Mouse (Mus musculus) right cerebral cortex, adult 2 months (tissue): ENCODE data around the gene Itga4.

ENCODE experiments used
- DNase-seq, 2 experiments: peaks; one replicate each; pipeline ENCODE4 v3.0.0; 2021 to 2022; ENCODE audit warnings: low spot score in 2 of 2

Gene Itga4

DNA sequence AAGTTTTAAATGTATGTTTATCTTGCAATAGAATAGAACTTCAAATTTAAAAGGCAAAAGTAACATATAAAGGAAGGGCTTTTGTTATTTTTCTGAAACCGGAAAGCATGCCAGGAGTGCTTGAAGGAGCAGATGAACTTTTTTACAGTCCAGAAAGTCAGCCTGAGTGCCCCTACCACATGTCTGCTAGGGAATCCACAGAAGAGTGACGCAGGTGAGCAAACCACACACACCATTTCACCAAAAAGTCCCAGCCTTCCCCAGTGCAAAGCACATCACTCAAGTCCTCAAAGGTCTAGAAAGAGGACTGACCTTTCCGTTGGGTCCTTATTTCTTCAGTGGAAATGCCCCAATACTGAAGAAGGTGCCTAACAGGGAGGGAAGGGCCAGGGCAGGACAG, 11.3 kb downstream of the Itga4 start:
- no peak for DNase-seq

DNA sequence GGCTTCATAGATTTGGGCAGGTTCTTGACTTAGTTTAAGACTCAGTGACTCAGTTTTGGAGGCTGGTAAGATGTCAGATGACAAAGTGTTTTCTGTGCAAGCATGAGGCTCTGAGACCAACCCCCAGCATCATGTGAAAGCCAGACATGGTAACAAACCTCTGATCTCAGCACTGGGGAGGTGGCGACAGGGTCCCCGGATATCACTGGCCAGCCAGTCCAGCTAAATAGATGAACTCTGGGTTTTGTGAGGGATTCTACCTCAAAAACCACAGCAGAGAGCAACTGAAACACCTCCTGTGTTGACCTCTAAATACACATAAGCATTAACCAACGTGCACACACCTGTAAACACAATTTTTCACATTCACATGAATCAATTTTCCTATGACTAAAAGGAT, 12.0 kb downstream of the Itga4 start:
- DNase-seq, result no peak

DNA sequence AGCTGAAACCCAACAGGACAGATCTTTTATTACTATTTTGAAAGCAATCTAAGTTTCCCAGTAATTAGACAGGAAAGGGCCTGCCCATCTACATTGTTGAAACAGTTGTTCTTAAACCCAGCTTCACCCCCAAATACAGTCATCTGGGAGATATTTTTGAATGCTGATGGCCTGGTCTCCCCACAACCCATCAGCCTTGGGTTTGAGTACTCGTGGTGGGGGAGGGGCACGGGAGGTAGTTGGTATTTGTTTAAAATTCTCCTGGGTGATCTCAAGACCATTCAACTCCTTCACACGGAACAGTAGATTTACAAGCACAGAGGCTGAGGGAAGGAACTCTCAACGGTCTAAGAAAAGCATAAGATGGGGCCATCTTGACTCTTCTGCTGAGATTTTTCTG, 13.6 kb downstream of the Itga4 start:
- DNase-seq, result no peak

DNA sequence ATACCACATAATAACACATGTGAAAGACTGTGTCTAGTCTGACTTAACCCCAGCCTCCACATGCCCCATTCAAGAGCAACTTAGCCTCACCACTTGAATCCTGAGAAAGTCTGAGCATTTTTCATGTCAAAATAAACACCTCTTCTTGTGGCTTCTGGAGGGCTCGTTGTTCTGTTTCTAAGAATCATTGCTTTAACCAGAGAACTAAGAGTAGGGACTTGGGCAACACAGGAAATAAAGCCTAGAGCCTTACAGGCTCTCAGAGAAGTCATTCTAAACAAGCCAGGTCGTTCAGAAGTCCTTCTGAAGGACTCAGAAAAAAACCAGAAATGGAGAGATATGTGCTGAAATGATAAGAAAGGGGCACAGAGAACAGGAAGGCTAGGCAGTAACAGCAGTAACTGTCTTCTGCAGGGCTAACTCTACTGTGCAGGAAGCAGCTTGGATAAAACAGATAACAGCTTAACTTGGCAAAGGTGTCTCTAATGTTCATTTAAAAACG, 14.9 kb downstream of the Itga4 start:
- DNase-seq, result no peak

DNA sequence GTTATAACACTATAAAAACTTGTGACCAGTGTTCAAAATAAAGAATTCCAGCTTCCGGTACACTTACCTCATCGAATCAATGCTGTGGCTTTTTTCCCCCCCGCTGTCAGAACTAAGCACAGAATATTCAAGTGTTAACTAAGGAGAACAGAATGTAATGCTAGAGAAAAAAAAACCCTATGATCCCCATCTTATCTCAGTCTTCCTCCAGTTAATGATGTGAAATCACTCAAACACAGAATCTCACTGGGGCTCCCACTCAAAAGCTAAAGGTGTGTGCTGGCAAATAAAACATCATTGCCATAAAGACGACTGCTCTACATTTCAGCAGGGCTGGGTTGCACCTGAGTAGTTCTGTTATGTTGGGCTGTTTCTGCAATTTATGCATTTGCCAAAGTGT, 16.6 kb downstream of the Itga4 start:
- no peak for DNase-seq

DNA sequence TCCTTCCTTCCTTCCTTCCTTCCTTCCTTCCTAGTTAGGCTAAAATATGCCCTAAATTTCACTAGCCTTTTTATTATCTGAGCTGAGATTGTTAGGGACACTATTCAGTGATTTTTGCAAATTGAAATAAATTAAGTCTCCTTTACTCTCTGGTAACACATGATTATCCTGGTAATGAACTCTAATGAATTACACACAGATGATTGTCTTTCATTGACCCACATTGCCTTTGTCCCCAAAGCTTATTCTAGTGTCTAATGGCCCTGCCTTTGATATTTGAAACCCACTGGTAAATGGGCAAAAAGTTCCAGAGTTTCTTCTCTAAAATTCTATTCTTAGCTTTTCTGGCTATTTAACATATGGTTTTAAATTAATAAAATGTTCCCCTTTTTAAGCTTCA, 23.4 kb downstream of the Itga4 start:
- no peak for DNase-seq

DNA sequence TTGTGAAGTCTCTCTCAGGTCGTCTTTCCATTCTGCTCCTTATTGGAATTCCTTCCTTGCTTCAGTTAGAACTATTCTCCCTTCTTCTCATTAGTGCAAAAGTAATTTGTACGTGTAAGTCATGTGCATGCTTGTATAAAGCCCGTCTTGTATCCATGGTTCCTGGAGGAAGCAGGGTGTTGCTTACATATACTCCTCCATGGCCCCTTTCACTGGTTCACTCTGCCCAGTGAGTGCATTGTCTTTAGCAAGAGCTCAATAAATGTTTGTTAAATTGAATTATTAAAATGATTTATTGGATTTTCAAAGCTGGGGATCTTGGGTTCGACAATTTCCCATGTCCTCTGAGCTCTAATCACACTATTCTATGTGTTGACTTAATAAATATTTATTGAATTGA, 29.0 kb downstream of the Itga4 start:
- DNase-seq, result no peak

DNA sequence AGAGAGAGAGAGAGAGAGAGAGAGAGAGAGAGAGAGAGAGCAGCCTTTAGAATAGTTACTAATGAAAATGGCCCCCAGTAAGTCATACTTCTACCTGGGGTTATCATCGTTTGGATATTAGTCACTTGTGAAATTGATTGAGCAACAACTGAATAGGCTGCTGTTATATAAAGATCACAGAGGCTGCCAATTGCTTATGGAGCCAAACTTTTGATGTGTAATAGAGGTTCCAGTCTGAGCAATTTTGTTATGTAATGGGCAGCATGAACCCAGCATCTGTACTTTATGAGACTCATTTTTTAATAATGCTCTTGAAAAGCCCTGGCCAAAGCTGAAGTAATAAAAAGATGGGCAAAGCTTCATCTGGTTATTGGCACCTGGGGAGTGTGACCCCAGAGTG, 34.9 kb downstream of the Itga4 start:
- no peak for DNase-seq

DNA sequence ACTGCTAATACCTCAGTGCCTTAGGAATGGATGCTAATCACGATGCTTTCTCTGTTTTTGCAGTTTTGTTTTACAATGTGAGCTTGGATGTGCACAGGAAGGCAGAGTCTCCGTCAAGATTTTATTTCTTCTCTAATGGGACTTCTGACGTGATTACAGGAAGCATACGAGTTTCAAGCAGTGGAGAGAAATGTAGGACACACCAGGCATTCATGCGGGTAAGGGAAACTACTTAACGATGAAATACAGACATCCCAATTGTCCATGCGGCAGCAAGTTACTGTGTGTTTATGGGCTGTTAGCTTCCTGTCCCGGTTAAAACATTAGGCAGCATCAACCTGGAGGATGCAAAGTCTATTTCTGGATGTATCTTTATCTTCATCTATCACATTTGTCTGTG, 36.7 kb downstream of the Itga4 start:
- no peak for DNase-seq

DNA sequence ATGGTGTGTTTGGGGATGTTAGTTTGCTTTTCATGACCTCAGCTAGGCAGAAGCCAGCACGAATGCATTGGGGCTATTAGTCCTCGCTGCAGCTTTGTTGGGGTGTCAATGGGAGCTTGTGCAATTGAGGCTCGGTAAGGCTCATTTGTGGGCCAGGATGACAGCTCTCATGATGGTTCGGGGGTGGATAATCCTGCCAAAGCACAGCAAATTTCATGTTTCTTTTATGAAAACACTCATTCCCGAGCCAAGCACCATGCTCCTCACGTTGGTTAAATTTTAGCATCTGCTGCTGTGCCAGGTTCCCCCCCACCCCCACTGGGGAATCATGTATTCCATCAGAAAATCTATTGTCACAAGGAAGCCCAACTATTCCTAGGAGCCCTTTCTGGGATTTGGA, 37.2 kb downstream of the Itga4 start:
- peak; percentile 15 to 23 for DNase-seq

DNA sequence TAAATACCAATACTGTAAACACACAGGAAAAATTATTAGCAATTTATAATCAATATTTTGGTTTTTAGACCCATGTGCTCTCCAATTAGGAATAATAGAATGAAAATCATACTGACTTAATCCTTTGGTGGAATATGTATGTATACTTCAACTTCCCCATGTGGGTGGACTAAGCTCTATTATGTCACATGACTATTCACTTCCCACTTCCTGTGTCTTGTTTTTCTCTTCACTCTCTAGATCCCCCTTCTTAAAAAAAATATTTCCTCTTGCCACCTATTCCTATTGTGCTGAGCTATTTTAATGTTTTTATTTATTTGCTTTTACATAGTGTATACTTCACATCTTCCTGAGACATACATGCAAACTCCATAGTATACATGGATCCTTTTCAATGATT, 47.2 kb downstream of the Itga4 start:
- DNase-seq, result no peak

DNA sequence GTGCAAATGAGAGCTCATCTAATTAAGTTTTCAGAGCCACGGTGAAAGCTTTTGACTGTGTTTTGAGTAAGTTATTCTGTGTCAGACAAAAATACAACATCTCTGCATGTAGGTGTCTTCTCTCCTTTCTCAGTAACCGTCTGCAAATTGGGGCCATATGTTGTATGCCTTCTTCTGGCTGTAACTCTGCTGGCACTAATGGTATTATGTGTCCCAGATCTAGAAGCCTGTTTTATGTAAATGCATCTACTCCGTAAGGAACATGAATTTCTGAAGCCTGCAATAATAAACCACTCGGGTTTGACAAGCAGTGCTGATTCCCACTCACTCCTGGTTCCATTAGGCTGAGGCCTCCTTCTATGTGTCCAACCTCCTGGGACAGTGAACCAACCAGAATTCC, 52.3 kb downstream of the Itga4 start:
- peak; percentile 27 to 38 for DNase-seq

DNA sequence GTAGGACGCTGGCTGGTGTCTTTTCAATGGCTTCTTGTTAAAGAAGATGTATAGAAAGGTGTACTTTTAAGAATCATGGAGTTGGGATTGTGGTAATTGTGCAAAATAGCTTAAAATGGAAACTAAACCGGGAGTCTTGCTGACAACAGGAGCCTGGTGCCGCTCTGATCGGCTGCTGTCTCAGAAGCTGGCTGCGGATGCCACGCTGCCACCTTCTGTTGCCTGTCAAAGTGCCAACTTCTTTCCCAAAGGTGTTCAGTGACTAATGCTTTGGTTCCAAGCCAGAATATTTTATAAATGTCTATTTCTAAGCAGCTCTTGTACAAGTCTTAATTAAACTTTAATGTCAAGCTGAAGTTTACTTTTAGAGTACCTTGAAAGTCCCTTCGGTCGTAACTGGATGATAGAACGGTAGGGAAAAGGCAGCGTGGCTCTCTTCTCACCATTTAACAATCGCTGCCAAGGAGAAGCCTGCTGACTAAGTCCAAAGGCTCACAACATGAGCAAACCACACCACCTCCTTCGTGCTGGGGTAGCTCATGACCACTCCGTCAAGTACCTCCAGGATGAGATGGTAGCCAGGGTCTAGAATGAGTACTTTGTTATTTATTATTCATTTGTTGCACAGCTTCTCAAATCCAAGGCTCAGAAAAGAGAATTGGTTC, 54.4 kb downstream of the Itga4 start:
- peak; percentile 47 to 63 for DNase-seq

DNA sequence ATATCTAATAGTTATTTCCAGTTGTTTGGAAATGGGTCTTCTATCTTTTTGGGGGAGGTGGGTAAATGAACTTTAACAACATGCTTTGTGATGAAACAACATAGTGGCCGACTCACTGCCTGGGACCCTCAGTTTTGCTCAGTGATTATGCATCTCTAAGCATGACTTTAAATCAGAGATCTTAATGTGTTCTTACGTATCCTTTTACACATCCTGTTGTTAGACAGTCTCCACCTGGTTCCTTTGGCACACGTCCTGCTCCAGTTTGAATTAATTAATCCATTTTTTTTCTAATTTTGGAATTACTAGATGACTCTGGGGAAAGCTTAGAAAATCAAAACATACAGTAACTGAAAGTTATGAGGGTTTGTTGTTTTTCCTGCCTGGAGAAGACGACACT, 57.3 kb downstream of the Itga4 start:
- no peak for DNase-seq

DNA sequence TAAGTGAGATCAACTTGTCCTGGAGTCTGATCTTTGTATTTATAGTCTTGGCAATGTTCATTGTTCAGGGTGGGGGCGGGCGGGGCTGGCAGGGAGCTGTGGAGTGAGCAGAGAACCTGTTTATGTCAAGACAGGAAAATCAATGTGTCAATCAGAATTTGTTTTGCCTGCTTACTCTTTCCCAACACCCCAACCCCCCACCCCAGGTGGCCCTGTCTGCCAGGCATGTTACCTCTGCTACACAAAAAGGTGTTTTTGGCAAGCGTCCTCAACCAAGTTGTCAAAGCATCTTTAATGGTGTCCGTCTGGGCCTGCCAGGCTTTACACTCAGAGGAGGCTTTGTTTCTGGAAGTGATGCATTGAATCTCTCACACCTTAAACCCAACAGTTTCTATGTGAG, 59.9 kb downstream of the Itga4 start:
- no peak for DNase-seq

DNA sequence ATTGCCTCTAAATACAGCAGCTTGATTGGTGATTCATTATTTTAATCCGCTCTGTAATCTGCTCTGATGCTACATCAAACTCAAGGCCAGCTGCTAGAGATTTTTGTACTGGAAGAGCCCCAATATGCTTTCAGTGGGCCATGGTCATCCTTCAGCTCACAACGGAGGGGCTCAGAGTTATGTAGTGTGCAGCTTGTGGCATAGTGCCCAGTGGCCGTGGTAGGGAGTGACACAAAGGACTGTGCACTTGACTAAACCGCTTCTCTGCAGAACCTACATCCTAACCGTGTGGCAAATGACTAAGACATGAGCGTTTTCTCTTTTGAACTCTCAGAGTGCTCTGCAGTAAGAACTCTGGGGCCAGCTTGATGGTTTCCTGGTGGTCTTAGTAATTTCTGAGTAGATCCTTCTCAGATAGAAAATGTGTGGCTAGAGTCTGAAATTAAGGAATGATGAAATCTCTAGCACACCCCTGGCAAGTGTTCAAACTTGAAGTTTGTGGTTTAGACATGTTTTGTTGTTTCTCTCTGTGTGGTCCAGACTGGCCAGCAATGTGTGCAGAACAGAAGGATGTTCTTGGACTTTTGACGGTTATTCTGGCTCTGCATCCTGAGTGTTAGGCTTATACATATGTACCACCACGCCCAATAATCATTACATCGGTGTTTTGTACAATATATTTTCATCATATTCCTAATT, 61.1 kb downstream of the Itga4 start:
- no peak for DNase-seq

DNA sequence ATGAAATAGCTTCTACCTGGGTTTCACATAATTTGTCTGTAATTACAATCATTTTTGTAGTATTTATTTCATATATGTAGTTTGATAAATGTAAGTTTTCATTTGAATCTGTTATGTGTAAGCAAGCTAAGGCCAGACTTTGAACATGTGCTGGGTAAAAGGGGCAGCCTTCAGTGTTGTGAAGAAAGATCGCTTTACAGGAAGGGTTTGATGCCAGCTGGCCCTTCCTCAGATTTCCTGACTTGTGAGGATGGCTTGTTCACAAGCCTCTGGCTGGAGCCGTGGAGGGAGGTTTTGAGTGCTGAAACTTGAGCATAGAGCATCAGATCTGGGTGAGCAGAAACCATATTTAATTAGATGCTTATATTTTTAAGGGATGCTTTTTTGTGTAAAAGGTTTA, 72.9 kb downstream of the Itga4 start:
- DNase-seq, result no peak

DNA sequence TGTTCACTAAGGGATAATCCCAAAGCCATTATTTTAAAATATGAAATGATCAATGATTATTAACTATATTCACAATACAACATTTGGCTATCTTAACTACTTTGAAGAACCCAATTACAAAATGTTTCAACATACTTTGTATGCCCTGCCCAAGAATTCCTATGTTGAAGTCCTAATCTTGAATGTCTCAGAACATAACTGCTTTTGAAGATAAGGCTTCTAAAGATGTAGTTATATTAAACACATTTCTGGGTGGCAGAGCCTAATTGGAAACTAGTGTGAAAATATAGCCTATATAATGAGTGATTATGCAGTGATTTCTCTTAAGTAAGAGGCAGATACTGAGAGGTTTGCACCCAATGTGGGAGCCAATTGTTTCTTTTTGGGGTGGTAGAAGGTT, 79.4 kb downstream of the Itga4 start:
- DNase-seq, result no peak

DNA sequence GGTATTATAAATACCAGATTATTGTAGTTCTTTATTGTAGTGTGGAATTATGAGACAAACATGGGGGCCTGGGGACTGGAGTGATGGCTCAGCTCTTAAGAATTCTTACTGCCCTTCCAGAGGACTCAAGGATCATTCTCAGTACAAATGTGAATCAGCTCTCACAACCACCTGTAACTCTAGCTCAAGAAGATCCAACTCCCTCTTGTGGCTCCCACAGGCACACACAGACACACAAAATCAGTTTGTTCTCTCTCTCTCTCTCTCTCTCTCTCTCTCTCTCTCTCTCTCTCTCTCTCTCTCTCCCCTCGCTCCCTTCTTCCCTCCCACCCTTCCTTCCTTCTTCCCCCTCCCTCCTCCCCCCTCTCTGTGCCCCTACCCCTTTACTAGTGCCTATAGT, 80.9 kb downstream of the Itga4 start:
- no peak for DNase-seq

DNA sequence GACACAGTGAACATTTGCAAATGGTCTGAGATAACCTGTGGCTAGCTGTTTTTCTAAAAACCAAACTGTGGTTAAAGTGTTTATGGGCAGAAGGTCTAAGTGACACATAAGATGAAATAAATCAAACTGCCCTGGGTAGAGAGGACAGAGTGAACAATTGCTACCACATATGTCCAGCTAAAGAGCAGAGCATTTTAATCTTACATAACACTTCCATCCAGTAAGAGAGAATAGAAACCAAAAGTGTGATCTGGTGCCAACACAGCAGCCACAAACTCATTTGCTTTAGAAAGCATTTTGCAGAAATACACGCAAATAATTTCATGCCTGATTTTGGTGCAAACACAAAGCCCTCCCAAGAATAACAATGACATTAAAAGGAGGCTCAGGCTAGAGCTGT, 83.8 kb downstream of the Itga4 start:
- DNase-seq, result no peak

DNA sequence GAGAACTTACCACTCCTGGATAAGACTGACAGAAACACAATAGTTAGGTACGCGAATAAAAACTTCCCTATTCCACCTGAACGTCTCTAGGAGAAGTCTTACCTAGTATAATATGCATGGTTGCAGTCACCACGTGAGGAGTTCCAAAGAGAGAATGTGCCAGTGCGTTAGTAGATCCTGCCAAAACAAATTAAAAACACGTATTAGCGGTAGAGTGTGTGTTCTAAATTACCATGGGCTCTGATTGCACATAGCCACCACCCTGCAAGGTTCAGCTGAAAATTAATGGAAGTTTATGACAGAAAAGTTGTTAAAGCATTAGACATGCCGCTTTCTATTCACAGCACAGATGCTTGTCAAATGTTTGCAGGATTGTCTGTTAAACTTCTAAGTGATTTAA, 87.9 kb downstream of the Itga4 start:
- DNase-seq, result no peak

DNA sequence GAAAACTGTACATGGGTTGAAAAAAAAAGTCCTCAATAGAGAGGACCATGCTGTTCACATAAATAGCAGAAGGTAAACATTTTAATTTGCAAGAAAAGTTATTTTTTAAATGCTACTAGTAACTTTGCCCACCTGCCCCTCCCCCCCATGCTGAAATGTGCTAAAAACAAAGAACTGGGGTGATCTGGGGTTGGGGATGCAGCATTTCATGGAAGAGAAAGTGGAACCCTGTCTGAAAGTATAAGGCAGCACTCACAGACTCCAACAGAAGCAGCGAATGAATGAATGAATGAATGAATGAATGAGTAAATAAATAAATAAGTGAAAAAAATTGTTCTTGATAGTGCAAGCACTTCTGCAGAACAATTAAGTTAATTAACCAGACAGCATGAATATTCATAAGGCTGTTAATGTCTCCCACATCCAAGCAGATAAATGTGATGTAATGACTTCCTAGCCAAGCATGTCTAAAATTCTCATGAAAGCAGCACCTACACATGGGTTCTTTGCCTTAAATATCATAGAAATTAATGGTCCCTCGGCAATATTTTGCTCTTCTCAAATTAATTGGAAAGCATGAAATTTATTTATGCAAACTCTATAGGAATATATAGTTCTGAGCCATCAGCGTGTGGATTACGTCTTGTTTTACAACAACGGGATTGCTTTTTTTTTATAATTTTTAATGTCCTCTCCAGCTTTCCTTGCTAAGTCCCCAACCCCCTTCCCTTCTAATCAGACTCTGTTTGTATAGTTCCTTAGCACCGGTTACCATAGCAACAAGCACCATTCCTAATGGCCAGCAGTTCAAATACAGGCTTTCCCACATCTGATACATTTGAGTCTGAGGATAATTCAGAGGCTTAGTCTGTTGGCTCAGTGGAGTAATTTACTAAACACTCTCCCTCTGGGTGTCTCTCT, 96.2 kb downstream of the Itga4 start:
- no peak for DNase-seq
